Mouse (Mus musculus) Patski (cell line): ENCODE results near the gene Fer1l4. TPM values are rescaled to one million over a fixed set of nuclear protein-coding genes. Genes with fewer than 3 reads are reported as not detected.
A peak's percentile ranks its signal among the peaks of the same experiment; 100 is the strongest.

Source experiments
- ATAC-seq: fragments of 100-300 bp; one replicate; pipeline ENCODE4 v1.8.0; 2021
- CTCF ChIA-PET: fragments of 350-600 bp; sonication (Branson Sonifier 250); formaldehyde crosslinking; loops from one replicate; lab custom pipeline; 2022; ENCODE audit warnings: inconsistent platforms; lab: Charles Lee
- POLR2A ChIA-PET: fragments of 350-600 bp; sonication (Branson Sonifier 250); formaldehyde crosslinking; loops from one replicate; lab custom pipeline; 2022; ENCODE audit warnings: antibody characterized with exemption, inconsistent platforms; lab: Charles Lee
- DNase-seq: peaks from one replicate; pipeline ENCODE4 v3.0.0-alpha.2; 2011; ENCODE audit warnings: low read depth, low spot score
- H3K27me3 ChIP-seq: fragments of 371-371 bp; one replicate; pipeline ENCODE4 v1.5.1; 2021
- CTCF ChIP-seq: fragments of 100-300 bp; IDR thresholded peaks from one replicate; pipeline ENCODE4 v1.5.1; 2021
- in situ Hi-C: fragments of 300-500 bp; cut with MboI; formaldehyde crosslinking; loops from 3 replicates; pipeline ENCODE4 v1.11.1; 2018; ENCODE audit warnings: low pct_unique_long_range_greater_than_20kb, mixed read lengths
- polyA plus RNA-seq: library from polyadenylated mRNA; unstranded; gene quantifications from one replicate; pipeline ENCODE4 v1.2.3, GENCODE M21; 2021

Fer1l4 gene
- polyA plus RNA-seq, 1 experiment from 2014 or later: not detected

DNA sequence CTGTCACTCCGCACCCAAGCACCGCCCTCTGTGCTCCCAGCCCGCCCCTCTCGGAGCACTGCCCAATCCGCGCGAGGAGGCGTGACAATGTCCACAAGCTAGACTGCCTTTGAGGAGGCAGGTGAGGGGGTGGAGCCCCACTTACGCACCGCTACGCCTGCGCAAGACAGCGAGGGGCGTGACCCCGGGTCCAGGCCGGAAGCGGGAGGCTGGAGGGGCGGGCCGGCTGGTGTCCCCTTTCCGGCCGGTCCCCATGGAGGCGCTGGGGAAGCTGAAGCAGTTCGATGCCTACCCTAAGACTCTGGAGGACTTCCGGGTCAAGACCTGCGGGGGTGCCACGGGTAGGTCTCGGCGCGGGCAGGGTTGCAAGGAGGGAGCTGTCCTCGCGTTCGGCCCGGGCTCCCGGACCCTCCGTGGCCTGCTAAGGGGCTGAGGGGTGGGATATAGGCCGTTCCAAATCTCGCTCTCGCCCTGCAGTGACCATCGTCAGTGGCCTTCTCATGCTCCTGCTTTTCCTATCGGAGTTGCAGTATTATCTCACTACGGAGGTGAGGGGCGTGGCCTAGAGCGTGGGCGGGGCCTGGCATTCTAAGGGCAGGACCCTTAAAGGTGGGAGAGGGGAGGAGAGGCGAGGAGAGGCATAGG lies 44.7 kb downstream of the Fer1l4 start, which contains the start of the genes 6430550D23Rik and Ergic3:
TSS of gene 6430550D23Rik (minus strand) at position 90 of the 645 bp plus-strand sequence.
TSS of gene Ergic3 (plus strand) at position 158 of the 645 bp plus-strand sequence.
- TF ChIP-seq CTCF: no peak
- DNase-seq (peak; percentile 88), ATAC-seq (peak; percentile 96)
- CTCF ChIA-PET: no interaction called here
- POLR2A ChIA-PET: interaction anchor here (1.9 kb wide), 1 partner anchor 29 kb away, joined by 5 read pairs; no protein-coding TSS in a partner anchor
- in situ Hi-C loops: loop anchor here (5.0 to 25.0 kb wide), 2 partner anchors 134 to 279 kb away; partner anchors contain the start of genes Nfs1 and Romo1
- H3K27me3 ChIP-seq: no peaks in the 10 kb centered on the region

GRCm38 (mm10) chr2:156005393-156005792 lies 47.4 kb downstream of the Fer1l4 start:
- no peaks in the 10 kb centered on the region for H3K27me3 ChIP-seq
- in situ Hi-C loops: loop anchor here (5.0 to 25.0 kb wide), 2 partner anchors 137 to 282 kb away; partner anchors contain the start of genes Nfs1 and Romo1
- TF ChIP-seq CTCF: no peak
- DNase-seq: no peak
- POLR2A ChIA-PET: no interaction called here
- no peak for ATAC-seq
- CTCF ChIA-PET: interaction anchor here (2.0 kb wide), 1 partner anchor 11 kb away, joined by 6 read pairs; no protein-coding TSS in a partner anchor

DNA sequence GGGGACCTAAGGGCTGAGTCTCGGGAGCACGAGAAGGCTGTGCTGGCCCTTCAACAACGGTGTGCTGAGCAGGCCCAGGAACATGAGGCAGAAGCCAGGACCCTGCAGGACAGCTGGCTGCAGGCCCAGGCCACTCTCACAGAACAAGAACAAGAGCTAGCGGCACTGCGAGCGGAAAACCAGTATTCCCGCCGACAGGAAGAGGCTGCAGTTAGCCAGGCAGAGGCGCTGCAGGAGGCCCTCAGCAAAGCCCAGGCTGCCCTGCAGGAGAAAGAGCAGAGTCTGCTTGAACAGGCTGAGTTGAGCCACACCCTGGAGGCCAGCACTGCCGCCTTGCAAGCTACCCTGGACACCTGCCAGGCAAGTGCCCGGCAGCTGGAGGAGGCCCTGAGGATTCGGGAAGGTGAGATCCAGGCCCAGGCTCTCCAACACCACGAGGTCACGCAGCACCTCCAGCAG lies 60.9 kb downstream of the Fer1l4 start:
- CTCF ChIA-PET: interaction anchor here (0.8 kb wide), 1 partner anchor 13 kb away, joined by 3 read pairs; no protein-coding TSS in a partner anchor
- POLR2A ChIA-PET: interaction anchor here (1.0 kb wide), 1 partner anchor 10 kb away, joined by 3 read pairs; no protein-coding TSS in a partner anchor
- in situ Hi-C loops: no loop called here
- DNase-seq (no peak), ATAC-seq (no peak)
- no peak for TF ChIP-seq CTCF
- H3K27me3 ChIP-seq: no peaks in the 10 kb centered on the region

GRCm38 (mm10) chr2:155991151-155991550 lies 61.6 kb downstream of the Fer1l4 start:
- no peak for ATAC-seq
- TF ChIP-seq CTCF: no peak
- DNase-seq: no peak
- H3K27me3 ChIP-seq: no peaks in the 10 kb centered on the region
- CTCF ChIA-PET: interaction anchor here (1.2 kb wide), 1 partner anchor 26 kb away, joined by 3 read pairs; no protein-coding TSS in a partner anchor
- in situ Hi-C loops: no loop called here
- POLR2A ChIA-PET: no interaction called here

DNA sequence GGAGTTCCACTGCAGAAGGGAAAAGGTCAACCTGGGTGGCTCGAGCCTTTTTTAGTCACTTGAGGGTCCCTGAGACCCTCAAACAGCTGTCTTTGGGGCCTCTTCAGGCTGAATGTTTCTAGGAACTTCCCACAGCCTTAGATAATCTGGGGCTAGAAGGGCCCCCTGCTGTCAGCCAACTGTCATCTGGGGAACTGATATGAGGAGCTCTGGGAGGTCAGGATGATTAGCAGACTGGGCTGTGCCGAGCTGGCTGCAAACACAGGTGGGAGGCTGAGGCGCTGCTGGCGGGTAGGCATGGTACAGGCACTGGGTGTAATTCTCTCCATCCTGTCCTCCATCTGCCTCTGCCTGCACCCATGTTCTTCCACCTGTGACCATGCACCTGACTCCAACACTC lies 63.7 kb downstream of the Fer1l4 start:
- POLR2A ChIA-PET: no interaction called here
- H3K27me3 ChIP-seq: no peaks in the 10 kb centered on the region
- in situ Hi-C loops: no loop called here
- DNase-seq (no peak), ATAC-seq (no peak)
- CTCF ChIA-PET: no interaction called here
- TF ChIP-seq CTCF: no peak

DNA sequence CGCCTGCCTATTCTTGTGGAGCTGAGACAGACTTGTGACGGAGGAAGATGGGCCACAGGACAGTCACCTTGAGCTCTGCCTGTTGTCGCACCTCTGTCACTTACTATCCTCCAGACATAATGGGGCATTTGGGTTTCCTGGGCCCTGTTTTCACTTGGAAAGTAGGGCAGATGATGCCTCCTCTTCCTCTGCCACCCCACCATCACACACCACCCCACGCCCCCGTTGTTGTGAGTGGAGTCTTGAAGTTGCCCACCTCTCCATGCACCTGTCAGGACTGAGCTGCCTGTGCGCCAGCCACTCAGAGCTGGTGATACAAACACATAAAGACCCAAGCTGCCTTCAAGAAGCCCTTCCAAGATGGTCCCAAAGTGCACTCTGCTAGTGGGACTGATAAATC lies 65.6 kb downstream of the Fer1l4 start:
- H3K27me3 ChIP-seq: no peaks in the 10 kb centered on the region
- DNase-seq (no peak), ATAC-seq (no peak)
- ChIA-PET CTCF (interaction anchor here (1.0 to 1.9 kb wide), 2 partner anchors 9 to 16 kb away, joined by 3 to 5 read pairs; no protein-coding TSS in a partner anchor), POLR2A (no interaction called here)
- in situ Hi-C loops: no loop called here
- TF ChIP-seq CTCF: no peak

- DNase-seq (no peak), ATAC-seq (no peak)
- H3K27me3 ChIP-seq: no peaks in the 10 kb centered on the region
- ChIA-PET POLR2A (no interaction called here), CTCF (interaction anchor here (0.9 kb wide), 1 partner anchor 16 kb away, joined by 4 read pairs; no protein-coding TSS in a partner anchor)
- in situ Hi-C loops: no loop called here
- no peak for TF ChIP-seq CTCF
Observed at GRCm38 (mm10) chr2:155985776-155986175, 67.0 kb downstream of the Fer1l4 start.

- in situ Hi-C loops: no loop called here
- DNase-seq (peak; percentile 58), ATAC-seq (peak; percentile 93)
- ChIA-PET POLR2A (interaction anchor here (0.6 to 1.3 kb wide), 3 partner anchors 22 to 29 kb away, joined by 3 to 5 read pairs (median 4); partner anchors contain the start of genes 6430550D23Rik, Cep250 and Ergic3), CTCF (interaction anchor here (0.8 to 1.5 kb wide), 4 partner anchors 13 to 22 kb away, joined by 3 to 4 read pairs (median 3); no protein-coding TSS in a partner anchor)
- TF ChIP-seq CTCF: no peak
- H3K27me3 ChIP-seq: no peaks in the 10 kb centered on the region
Observed at GRCm38 (mm10) chr2:155979328-155979991, 73.3 kb downstream of the Fer1l4 start.

DNA sequence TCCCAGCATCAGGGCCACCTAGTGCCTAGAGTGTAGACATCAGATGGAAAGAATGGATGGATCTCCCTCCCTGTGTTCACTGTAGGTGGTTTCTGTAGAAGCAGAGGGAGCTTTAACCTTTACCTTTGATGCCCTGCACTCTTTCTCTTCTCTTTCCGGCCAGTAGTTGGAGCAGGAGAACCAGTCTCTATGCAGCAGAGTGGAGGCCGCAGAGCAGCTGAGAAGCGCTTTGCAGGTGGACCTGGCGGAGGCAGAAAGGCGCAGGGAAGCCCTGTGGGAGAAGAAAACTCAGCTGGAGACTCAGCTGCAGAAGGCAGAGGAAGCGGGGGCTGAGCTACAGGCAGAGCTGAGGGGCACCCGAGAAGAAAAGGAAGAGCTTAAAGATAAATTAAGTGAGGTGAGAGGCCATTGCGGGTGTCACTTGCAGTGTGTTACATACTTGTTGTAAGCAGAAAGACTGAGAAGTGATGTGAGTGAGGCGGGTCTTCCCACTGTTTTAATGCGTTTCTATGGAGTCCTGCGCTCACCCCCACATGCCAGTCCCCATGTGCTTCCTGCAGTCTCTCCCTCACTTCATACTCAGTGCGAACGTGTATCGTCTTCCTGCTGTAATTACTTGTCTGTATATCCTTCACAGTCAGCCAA lies 78.5 kb downstream of the Fer1l4 start:
- no peaks in the 10 kb centered on the region for H3K27me3 ChIP-seq
- CTCF ChIA-PET: no interaction called here
- POLR2A ChIA-PET: no interaction called here
- in situ Hi-C loops: loop anchor here (25.0 kb wide), 1 partner anchor 163 kb away; the partner anchor contains the start of genes Gm28036, Nfs1 and Romo1
- TF ChIP-seq CTCF: no peak
- DNase-seq: no peak
- ATAC-seq: no peak

- CTCF ChIA-PET: no interaction called here
- in situ Hi-C loops: loop anchor here (25.0 kb wide), 1 partner anchor 164 kb away; the partner anchor contains the start of genes Gm28036, Nfs1 and Romo1
- ATAC-seq: no peak
- POLR2A ChIA-PET: no interaction called here
- DNase-seq: no peak
- TF ChIP-seq CTCF: no peak
- no peaks in the 10 kb centered on the region for H3K27me3 ChIP-seq
Observed at GRCm38 (mm10) chr2:155973348-155973747, 79.4 kb downstream of the Fer1l4 start.

Other genes starting within 250 kb of the Fer1l4 start
- 49.6 TPM for gene BC029722, start 233.5 kb downstream of the Fer1l4 start, polyA plus RNA-seq
- 170 TPM for gene Eif6, start 226.0 kb downstream of the Fer1l4 start, polyA plus RNA-seq
- 0.10 TPM for gene Fam83c, start 218.1 kb downstream of the Fer1l4 start, polyA plus RNA-seq
- gene Uqcc1, start 122.6 kb downstream of the Fer1l4 start, polyA plus RNA-seq: 73.4 TPM
- gene Gm15557, start 112.2 kb downstream of the Fer1l4 start, polyA plus RNA-seq: not detected
- gene Gdf5, start 107.6 kb downstream of the Fer1l4 start, polyA plus RNA-seq: 0.03 TPM
- gene Cep250, start 96.5 kb downstream of the Fer1l4 start, polyA plus RNA-seq: 40.2 TPM
- gene 6430550D23Rik, start 45.0 kb downstream of the Fer1l4 start, polyA plus RNA-seq: 3.4 TPM
- 232 TPM for gene Ergic3, start 44.9 kb downstream of the Fer1l4 start, polyA plus RNA-seq
- gene Spag4, start 12.2 kb upstream of the Fer1l4 start, polyA plus RNA-seq: 2.0 TPM
- 66.0 TPM for gene Cpne1, start 59.0 kb upstream of the Fer1l4 start, polyA plus RNA-seq
- gene Rbm12, start 59.0 kb upstream of the Fer1l4 start, polyA plus RNA-seq: 14.1 TPM
- gene Gm28036, start 74.1 kb upstream of the Fer1l4 start, polyA plus RNA-seq: 17.4 TPM
- gene Romo1, start 91.1 kb upstream of the Fer1l4 start, polyA plus RNA-seq: 217 TPM
- 55.7 TPM for gene Nfs1, start 91.2 kb upstream of the Fer1l4 start, polyA plus RNA-seq
- 288 TPM for gene Rbm39, start 127.3 kb upstream of the Fer1l4 start, polyA plus RNA-seq
- gene Phf20, start 143.5 kb upstream of the Fer1l4 start, polyA plus RNA-seq: 37.6 TPM